Mouse (Mus musculus) G1E (cell line): ENCODE results near the gene Paf1. TPM values are rescaled to one million over a fixed set of nuclear protein-coding genes. Genes with fewer than 3 reads are reported as not detected.
"Not testable (repeated sequence)": the region's sequence is repeated elsewhere in the genome, so short reads cannot be mapped to it uniquely, and the experiment has no call there.

Experiments
- ATAC-seq: 2 replicates; pipeline ENCODE4 v1.8.0; 2016; ENCODE audit warnings: mild to moderate bottlenecking; ENCODE audit not compliant: insufficient number of reproducible peaks, poor library complexity, low FRiP score, severe bottlenecking; ENCODE audit errors: extremely low read depth
- DNase-seq: peaks from one replicate; pipeline ENCODE4 v3.0.0; 2012; ENCODE audit warnings: low spot score
- H3K27me3 ChIP-seq: 2 replicates; pipeline ENCODE4 v1.6.1; 2012; ENCODE audit warnings: mild to moderate bottlenecking, low read length, inconsistent platforms; ENCODE audit not compliant: insufficient read depth
- H3K36me3 ChIP-seq: replicated peaks from 2 replicates; pipeline ENCODE3; 2012; ENCODE audit warnings: mild to moderate bottlenecking, inconsistent platforms
- H3K4me1 ChIP-seq: 2 replicates; pipeline ENCODE4 v1.6.1; 2012; ENCODE audit warnings: low read depth, low read length, inconsistent platforms, mixed read lengths; ENCODE audit not compliant: insufficient read depth
- H3K4me3 ChIP-seq: 2 replicates; pipeline ENCODE4 v1.5.1; 2012; ENCODE audit warnings: low read depth, mild to moderate bottlenecking, inconsistent platforms, low read length, moderate library complexity, mixed read lengths
- H3K9me3 ChIP-seq: replicated peaks from 2 replicates; pipeline ENCODE4 v1.6.1; 2012; ENCODE audit warnings: inconsistent platforms
- CTCF ChIP-seq: IDR thresholded peaks from 2 replicates; pipeline ENCODE4 v1.5.1; 2012; ENCODE audit warnings: low read depth, low read length, inconsistent platforms, mixed read lengths
- GATA1 ChIP-seq: IDR thresholded peaks from 2 replicates; pipeline ENCODE4 v1.6.1; 2012; ENCODE audit warnings: borderline replicate concordance, low read length, inconsistent platforms, mixed read lengths
- GATA2 ChIP-seq: IDR thresholded peaks from 2 replicates; pipeline ENCODE4 v1.6.1; 2012; ENCODE audit warnings: low read depth, low read length, inconsistent platforms, borderline replicate concordance
- POLR2AphosphoS5 ChIP-seq: IDR thresholded peaks from 2 replicates; pipeline ENCODE4 v1.6.1; 2012; ENCODE audit warnings: low read depth, low read length, inconsistent platforms; ENCODE audit not compliant: insufficient replicate concordance
- TAL1 ChIP-seq: conservative IDR thresholded peaks from 2 replicates; pipeline ENCODE4 v1.6.1; 2012; ENCODE audit warnings: low read depth, low read length, inconsistent platforms, mixed read lengths
- polyA plus RNA-seq: library from polyadenylated mRNA; stranded (reverse); fragments of >175 nt; gene quantifications from 2 replicates; pipeline ENCODE4 v1.2.3, GENCODE M21; 2012
- total RNA-seq, 2 experiments: library from RNA; stranded (forward) in 1 of 2; stranded (reverse) in 1 of 2; fragments of 200-1000 nt in 1 of 2; fragments of >200 nt in 1 of 2; fragmentation: Nextera tagmentation in 1 of 2; gene quantifications; 2 replicates each; pipeline ENCODE4 v1.2.3; 2014 to 2017

Paf1 gene
- total and polyA plus RNA-seq, 3 experiments, result 68.5 to 170 (median 96.2) TPM

- Histone ChIP-seq H3K36me3 (peaks cover 42% of the 10 kb centered on the region), H3K27me3 (no peaks in the 10 kb centered on the region), H3K4me1 (peaks cover 87% of the 10 kb centered on the region), H3K4me3 (peak overlapping the region; percentile 71; the same call in 1 of the 2 replicates), H3K9me3 (no peaks in the 10 kb centered on the region)
- DNase-seq (no peak), ATAC-seq (no peak)
- TF ChIP-seq TAL1 (no peak), GATA1 (no peak), POLR2AphosphoS5 (no peak), GATA2 (no peak), CTCF (no peak)
Observed at GRCm38 (mm10) chr7:28382347-28382951, 10.3 kb upstream of the Paf1 start.

DNA sequence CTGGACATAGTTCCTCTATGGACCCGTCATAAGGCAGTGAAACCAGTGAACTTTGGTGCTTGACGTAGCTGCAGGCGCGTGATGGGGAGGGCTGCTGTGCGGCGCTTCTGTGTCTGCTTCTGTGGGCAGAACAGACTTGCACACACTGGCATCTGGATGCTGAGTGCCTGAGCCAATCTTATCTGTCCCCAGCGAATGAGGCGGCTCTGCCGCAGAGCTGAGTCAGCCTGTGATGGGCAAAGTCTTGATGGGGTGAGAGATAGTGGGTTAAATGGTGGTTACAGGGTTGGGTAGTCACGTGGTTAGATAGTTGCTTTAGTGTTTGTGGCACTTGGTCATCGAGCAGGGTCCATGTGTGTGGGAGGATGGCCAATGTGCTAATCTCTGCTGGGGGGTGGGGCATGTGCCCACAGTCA, 9.8 kb upstream of the Paf1 start:
- H3K9me3 ChIP-seq, result no peaks in the 10 kb centered on the region

DNA sequence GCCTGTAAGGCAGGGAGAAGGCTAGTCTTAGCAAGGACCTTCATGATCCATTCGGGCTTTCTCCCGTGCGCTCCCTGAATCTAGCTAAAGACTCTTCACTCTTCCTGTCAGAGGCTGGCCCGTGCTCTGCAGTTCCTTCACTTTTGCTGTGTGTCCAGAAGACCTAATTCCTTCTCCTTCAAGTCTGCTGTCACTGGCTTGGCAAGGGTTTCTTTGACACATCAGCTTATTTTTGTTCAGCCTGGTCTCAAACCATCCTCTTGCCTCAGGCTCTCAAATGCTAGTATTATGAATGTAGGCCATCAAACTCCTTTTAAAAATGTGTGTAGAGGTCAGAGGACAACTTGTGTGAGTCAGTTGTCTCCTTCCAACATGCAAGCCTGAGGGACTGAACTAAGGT, 9.1 kb upstream of the Paf1 start:
- peaks cover 75% of the 10 kb centered on the region for H3K4me1 ChIP-seq
- peaks cover 45% of the 10 kb centered on the region for H3K36me3 ChIP-seq
- H3K9me3 ChIP-seq, result no peaks in the 10 kb centered on the region
- H3K4me3 ChIP-seq, result no peak overlapping the region; the same call in 1 of the 2 replicates
- TF ChIP-seq GATA2 (no peak), CTCF (no peak)
- DNase-seq (no peak), ATAC-seq (no peak)
- H3K27me3 ChIP-seq, result no peaks in the 10 kb centered on the region

More for the DNA sequence above, 9.8 kb upstream of the Paf1 start:
- ATAC-seq (peak; percentile 63), DNase-seq (peak; percentile 62)
- no peaks in the 10 kb centered on the region for H3K27me3 ChIP-seq
- peak overlapping the region; percentile 71; the same call in 1 of the 2 replicates for H3K4me3 ChIP-seq
- TF ChIP-seq POLR2AphosphoS5, result no peak
- TF ChIP-seq GATA1, result no peak
- peak; percentile 33; the same call in 1 of the 2 replicates for TF ChIP-seq GATA2
- TF ChIP-seq TAL1, result peak; percentile 62; the same call in 1 of the 2 replicates
- TF ChIP-seq CTCF, result no peak
- peaks cover 42% of the 10 kb centered on the region for H3K36me3 ChIP-seq
- H3K4me1 ChIP-seq, result peaks cover 81% of the 10 kb centered on the region

- H3K4me3 ChIP-seq, result no peak overlapping the region
- ATAC-seq, result no peak
- peaks cover 71% of the 10 kb centered on the region for H3K4me1 ChIP-seq
- H3K36me3 ChIP-seq, result peaks cover 51% of the 10 kb centered on the region
- TF ChIP-seq TAL1 (no peak), GATA1 (no peak), GATA2 (no peak), POLR2AphosphoS5 (no peak), CTCF (no peak)
- no peaks in the 10 kb centered on the region for H3K27me3 ChIP-seq
- no peaks in the 10 kb centered on the region for H3K9me3 ChIP-seq
- DNase-seq, result no peak
Observed at GRCm38 (mm10) chr7:28384162-28384561, 8.6 kb upstream of the Paf1 start.

DNA sequence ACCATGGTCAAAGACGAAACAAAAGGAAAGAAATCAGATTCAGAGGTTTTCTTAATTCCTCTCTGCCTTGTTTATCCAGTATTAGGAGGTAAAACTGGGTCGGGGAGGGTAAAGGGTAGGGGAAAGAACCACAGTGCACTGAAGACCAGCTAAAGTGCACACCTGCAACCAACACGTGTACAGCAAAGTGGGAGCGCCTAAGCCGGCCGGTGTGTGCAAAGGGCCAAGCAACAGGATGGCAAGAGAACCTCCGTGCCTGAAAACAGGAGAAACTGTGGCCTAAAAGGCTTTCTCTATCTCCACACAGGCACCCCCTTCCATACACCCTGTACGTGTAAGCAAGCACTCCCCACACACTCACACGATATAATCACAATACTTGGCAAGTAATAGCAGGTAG, 7.6 kb upstream of the Paf1 start:
- TF ChIP-seq TAL1, result no peak
- TF ChIP-seq POLR2AphosphoS5, result no peak
- no peak for TF ChIP-seq GATA2
- TF ChIP-seq GATA1, result no peak
- no peak for TF ChIP-seq CTCF
- DNase-seq (no peak), ATAC-seq (no peak)
- Histone ChIP-seq H3K9me3 (no peaks in the 10 kb centered on the region), H3K4me1 (peaks cover 61% of the 10 kb centered on the region), H3K36me3 (peaks cover 61% of the 10 kb centered on the region), H3K27me3 (no peaks in the 10 kb centered on the region), H3K4me3 (no peak overlapping the region)

DNA sequence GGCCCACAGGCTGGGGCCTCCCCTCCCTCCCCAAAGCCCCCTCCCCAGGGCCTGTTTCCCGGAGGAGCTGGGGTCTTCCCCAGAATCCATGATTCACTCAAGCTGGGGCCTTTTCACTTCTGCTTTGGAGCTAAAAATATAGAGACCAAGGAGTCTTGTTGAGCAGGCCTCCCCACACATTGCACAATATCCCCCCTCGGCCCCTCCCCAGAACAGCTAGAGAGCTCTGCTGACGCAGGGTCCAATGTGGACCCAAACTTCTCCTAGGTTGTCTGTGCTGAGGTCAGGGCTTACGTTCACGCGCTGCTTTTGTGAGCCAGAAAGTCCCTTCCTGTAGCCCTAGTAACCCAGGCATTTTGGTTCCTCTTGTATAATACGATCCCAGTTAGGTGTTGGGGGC, 6.7 kb upstream of the Paf1 start:
- Histone ChIP-seq H3K9me3 (no peaks in the 10 kb centered on the region), H3K36me3 (peaks cover 69% of the 10 kb centered on the region), H3K4me1 (peaks cover 60% of the 10 kb centered on the region), H3K4me3 (no peak overlapping the region), H3K27me3 (no peaks in the 10 kb centered on the region)
- ATAC-seq (no peak), DNase-seq (no peak)
- TF ChIP-seq CTCF (no peak), TAL1 (no peak), GATA2 (no peak), GATA1 (no peak), POLR2AphosphoS5 (no peak)

DNA sequence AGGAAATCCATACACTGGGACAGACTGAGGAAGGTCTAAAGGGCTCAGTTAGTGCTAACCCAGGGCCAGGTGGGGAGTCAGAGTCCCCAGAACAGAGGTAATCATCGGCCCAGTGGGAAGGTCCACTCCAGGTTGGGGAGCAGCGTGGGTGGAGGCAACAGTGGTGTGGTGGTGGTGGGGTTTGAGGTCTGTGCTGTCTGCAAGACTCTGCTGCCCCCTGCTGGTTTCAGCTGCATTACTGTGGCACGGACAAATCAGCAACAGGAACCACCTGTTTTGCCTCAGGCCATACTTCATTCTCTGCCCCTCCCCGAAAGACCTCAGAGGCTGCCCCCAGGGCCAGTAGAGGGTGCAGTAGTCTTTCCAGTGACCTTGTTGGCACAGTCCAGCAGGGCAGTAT, 6.3 kb upstream of the Paf1 start:
- Histone ChIP-seq H3K9me3 (no peaks in the 10 kb centered on the region), H3K4me3 (no peak overlapping the region), H3K4me1 (peaks cover 61% of the 10 kb centered on the region), H3K36me3 (peaks cover 71% of the 10 kb centered on the region), H3K27me3 (no peaks in the 10 kb centered on the region)
- DNase-seq, result no peak
- no peak for ATAC-seq
- TF ChIP-seq TAL1 (no peak), GATA1 (no peak), CTCF (peak; percentile 81), GATA2 (no peak)

DNA sequence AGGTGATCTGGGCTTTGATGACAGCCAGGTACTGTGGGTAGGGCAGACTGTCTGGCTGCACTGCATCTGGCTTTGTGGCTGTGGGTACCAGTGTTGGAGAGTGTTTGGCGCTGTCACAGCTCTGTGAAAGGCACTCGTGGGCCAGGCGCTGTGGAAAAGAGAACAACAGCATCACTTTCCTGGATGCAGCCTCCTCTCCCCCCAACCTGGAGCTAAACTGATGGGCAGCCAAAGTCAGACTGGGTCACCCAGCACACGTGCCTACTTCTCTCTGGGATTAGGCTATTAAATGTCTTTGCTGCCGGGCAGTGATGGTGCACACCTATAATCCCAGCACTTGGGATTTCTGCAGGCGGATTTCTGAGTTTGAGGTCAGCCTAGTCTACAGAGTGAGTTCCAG, 5.9 kb upstream of the Paf1 start:
- not testable (repeated sequence) for ATAC-seq, H3K27me3 ChIP-seq, H3K4me3 ChIP-seq, H3K9me3 ChIP-seq, DNase-seq
- Histone ChIP-seq H3K36me3 (peaks cover 71% of the 10 kb centered on the region), H3K4me1 (peaks cover 61% of the 10 kb centered on the region)

DNA sequence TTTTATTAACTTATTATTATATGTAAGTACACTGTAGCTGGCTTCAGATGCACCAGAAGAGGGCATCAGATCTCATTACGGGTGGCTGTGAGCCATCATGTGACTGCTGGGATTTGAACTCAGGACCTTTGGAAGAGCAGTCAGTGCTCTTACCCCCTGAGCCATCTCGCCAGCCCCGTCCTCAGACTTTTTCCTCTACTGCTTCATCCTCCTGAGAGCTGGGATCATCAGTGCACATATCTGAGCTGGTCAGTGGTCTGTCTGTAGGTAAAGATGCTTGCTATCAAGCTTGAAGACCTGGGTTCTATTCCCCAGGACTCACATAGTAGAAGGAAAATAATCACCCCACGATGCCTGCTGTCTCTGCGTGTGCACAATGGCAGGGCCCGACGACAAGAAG, 5.4 kb upstream of the Paf1 start:
- peaks cover 56% of the 10 kb centered on the region for H3K4me1 ChIP-seq
- H3K27me3 ChIP-seq, H3K9me3 ChIP-seq, DNase-seq, H3K4me3 ChIP-seq, ATAC-seq: not testable (repeated sequence)
- peaks cover 71% of the 10 kb centered on the region for H3K36me3 ChIP-seq
